Mouse (Mus musculus) G1E-ER4 (cell line): ENCODE measurements around the gene Fam173a. TPM values are rescaled to one million over a fixed set of nuclear protein-coding genes. Genes with fewer than 3 reads are reported as not detected.

Experiments
- GATA1 ChIP-seq: IDR thresholded peaks from one replicate; pipeline ENCODE4 v1.8.0; 2012; ENCODE audit warnings: low read length, inconsistent platforms
- polyA plus RNA-seq: library from polyadenylated mRNA; stranded (reverse); fragments of >175 nt; gene quantifications from 2 replicates; pipeline ENCODE4 v1.2.3, GENCODE M21; 2012

The Fam173a gene
- polyA plus RNA-seq, 1 experiment = 30.6 TPM

- TF ChIP-seq GATA1 = no peak
These were observed 25.0 kb upstream of the Fam173a start for GRCm38 (mm10) chr17:25817662-25818061.

GRCm38 (mm10) chr17:25813471-25813870 lies 20.8 kb upstream of the Fam173a start:
- TF ChIP-seq GATA1 = no peak

DNA sequence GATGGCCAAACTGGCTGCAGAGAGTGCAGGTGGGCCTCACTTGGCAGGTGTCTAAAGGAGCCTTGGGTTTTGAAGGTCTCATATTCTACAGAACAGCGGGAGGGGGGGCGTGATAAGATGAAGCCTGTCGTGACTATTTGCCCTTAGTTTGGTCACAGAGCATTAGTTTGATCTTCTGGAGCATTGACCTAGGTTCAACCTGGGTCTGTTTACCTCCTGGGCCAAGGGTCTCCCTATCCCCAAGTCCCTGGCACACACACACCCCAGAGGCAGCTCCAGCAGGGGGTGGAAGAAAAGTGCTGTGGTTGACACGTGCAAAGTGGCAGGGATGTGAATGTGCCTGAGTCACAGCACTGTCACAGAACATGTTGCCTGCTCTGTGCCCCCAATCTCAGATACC lies 18.2 kb upstream of the Fam173a start:
- TF ChIP-seq GATA1 = no peak

DNA sequence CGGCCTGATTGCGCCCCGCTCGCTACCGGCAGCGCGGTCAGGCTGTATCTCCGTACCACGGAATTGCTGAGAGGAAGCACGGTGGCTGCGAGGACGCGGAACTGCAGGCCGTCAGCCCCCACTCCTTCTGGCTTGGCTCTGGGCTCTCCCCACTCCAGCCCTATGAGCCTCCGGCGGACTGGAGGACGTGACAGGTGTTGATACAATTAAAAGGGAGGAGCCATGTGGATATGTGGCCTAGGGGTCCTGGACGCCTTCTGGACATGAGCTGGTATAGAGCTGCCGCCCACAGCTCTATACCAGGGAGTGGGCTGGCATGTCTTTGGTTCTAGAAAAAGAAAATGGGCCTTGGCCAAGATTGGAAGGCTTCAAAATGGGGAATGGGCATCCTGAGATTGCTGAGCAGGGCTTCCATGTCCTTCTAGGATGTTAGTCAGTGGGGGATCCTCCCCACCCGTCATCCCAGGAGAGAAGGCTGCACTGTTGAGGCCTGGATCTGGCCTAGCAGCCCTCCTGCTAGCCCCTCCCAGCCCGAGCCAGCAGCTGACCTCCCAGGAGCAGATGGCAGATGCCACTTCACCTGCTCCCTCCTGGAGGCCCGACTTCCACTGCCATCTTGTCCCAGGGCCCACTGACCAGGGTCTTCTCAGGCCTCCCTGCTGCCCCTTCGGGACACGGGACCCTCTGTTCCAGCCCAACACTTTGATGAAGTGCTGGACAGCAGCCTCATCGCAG lies 17.1 kb upstream of the Fam173a start:
- no peak for TF ChIP-seq GATA1

DNA sequence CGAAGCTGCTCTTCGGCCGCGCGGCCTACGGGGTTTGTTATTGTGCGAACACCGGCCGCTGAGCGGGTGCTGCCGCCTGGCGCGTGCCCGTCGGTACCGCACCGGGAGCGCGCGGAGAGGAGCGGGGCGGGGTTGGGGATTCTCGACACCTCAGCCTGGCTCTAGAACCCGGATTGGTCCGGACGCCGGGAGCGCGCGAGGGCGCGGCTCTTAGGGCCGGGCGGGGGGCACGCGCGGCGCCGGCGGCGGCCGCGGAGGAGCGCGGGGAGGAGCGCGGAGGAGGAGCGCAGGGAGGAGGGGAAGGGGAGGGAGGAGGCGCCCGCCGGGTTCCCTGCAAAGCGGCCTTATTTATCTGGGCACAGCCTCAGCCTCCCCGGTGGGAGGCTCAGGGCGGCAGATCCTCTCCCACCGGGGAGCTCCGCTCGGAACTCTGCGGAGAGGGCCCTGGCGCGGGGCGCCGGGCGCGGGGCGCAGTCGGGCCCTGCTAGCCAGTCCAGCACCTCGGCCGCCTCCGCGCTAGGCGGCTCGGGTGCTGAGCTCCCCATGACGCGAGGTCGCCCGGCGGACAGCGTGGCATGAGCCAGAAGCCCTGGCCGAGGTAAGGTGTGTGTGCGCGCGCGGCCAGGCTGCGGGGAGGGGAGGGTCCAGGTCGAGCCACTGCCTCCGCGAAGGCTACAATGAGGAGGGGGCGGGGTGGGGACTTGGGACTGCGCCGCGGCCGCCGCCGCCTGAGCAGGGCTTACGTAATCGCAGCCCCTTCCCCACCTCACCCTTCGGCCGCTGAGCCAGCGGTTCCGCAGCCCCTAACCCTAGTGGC lies 16.3 kb upstream of the Fam173a start, which contains the start of gene Fbxl16:
Fbxl16 (plus strand) TSS at position 297 of the 817 bp plus-strand sequence.
- no peak for TF ChIP-seq GATA1

- no peak for TF ChIP-seq GATA1
These were observed 15.3 kb upstream of the Fam173a start for GRCm38 (mm10) chr17:25808028-25808427.

DNA sequence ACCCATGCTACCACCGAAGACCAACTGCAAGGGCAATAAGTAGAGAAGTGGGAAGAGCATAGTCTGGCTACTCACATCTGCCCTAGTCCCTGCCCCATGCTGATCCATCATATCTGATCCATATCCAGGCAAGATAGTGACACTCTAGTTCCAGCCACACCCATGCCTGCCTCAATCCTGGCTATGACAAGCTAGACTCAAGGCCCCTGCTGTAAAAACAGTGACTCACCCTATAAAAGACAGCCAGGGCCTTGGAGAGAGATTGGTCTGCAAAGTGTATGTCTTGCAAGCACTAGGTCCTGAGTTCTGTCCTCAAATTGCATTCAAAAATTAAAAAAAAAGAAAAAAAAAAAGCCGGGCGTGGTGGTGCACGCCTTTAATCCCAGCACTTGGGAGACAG lies 13.8 kb upstream of the Fam173a start:
- no peak for TF ChIP-seq GATA1

DNA sequence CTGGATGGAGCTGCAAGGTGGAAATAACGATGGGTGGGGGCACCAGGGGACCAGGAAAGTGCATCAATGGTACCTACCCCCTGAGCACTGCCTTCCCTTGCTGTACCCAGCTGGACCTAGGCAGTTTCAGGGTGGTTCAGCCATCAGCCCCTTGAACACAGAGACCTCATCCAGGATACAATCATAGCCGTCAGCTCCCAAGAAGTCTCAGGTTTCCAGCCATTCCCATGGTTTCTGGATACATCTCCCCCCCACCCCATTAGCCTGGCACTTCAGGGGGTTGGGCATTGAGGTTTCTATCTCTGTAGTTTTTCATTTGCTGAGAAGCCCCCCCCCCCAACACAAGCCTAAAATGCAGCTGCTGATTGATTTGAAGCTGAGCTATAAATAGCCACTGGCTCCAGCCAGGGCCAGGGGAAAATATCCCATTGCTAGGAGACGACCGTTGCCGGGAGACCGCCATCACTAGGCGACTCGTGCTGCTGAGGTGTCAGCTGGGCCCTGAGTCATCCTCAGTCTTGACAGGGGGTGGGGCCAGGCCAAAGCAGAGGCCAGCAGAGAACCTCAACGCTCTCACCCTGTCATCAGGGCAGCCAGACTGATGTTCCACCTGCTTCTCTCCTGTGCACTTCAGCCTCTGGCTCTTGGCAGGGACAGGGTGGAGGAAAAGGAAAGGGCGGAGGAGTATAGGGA lies 10.3 kb upstream of the Fam173a start:
- no peak for TF ChIP-seq GATA1

GRCm38 (mm10) chr17:25801029-25801428 lies 8.3 kb upstream of the Fam173a start:
- no peak for TF ChIP-seq GATA1

DNA sequence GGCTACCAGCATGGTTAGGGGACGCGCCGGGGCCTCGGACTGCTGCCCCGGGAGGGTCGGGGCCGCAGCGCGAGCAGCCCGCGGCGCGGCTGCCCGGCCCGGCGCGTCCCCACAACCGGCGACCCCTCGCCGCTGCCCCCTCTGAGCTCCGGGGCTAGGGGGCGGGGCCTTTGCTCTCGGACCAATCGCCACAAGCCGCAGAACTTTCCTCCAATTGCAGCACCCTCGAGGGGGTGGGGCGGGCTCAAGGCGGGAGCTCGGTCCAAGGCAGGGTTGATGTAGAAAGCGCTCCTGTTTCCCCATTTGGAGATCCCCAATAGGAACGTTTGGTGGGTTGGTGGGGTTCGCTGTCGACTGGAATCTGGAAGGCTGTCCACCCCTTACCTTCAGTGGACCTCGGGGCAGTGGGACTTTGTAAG lies 4.3 kb upstream of the Fam173a start, which contains the start of gene Metrn:
Metrn (minus strand) TSS at position 186 of the 419 bp plus-strand sequence.
- TF ChIP-seq GATA1 = no peak

DNA sequence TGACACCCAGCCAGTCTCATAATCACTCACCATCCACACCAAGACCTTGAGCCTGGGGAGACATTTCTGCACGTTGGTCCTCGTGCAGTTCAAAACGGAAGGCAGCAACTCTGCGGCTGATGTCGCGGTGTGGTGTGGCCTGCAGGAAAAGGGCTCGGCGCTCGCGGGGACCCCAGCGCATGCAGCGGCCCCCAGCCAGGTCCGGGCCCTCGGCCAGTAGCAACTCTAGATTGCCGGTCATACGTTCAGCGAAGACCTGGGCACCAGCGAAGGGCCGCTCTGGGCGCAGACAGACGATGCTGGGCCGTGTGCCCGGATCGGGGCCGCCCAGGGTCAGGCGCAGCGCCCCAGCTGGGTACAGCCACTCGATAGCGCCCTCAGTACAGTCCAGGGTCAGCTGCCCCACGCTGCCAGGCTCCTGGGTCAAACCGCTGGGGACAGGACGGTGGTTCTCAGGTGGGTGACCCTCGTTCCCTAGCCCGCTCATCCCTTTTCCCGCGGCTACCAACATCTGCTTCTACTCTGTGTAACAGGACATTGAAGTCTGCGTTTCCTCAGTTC lies 3.6 kb upstream of the Fam173a start:
- TF ChIP-seq GATA1 = no peak

GRCm38 (mm10) chr17:25795609-25796092 lies 3.0 kb upstream of the Fam173a start, which contains the start of gene AC134908.4:
Gene AC134908.4, minus strand, starts transcription at chr17:25795659.
- TF ChIP-seq GATA1 = no peak

GRCm38 (mm10) chr17:25794998-25795397 lies 2.3 kb upstream of the Fam173a start:
- no peak for TF ChIP-seq GATA1

DNA sequence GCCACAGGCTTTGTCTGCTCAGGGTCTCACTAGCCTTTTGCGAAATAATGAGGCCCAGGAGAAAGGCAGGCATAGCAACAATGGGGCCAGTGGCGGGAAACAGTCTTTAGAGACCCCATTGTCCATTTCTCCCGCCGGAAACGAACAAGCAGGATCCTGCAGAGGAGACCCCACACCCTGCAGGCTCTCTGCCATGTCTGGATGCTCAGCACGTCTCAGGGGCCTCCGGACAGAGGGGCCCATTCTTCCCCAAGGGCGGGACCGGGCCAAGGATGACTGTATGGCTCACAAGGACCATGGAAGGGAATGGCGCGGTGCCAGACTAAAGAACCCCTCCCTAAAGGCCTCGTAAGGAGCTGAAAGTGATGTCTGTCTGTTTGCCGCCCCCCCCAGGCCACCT lies 1.5 kb upstream of the Fam173a start:
- TF ChIP-seq GATA1 = no peak

DNA sequence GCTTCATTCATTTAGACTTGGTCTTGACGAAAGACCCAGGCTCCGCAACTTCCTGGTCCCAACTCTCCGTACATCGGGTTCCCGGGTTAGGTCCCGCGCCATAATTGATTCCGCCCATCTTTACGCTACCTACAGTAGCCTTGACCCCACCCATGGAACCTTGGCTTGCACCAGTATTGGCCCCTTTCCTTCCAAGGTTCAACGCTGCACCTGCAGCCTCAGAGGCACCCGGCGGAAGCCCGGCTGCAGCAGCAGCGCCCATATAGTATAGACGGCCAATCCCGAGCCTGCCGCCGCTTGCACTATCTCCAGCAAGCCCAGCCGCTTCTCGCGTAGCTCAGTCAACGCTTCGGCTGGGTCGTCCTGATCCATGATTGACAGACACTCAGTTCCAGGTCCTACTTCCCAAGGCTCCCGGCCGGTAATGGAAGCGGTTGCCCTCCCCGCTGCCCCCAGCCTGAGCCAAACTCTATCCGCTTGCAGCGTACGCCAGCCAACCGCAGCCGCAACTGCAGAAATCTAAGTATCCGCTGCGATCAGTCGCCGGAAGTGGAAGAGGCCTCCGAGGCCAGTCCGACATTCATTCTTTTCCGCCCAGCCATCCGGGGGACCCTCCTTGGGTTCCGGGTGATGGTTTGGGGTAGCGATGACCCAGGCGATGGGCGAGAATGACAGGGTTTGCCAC lies 716 bp downstream of the Fam173a start:
- TF ChIP-seq GATA1 = no peak
